Mouse (Mus musculus) liver, embryonic 14.5 days (tissue): ENCODE data around the gene Trhr2.

Experiments used
- CTCF ChIP-seq: IDR thresholded peaks from 2 replicates; pipeline ENCODE4 v1.5.1; 2016; ENCODE audit warnings: antibody characterized with exemption, low read depth, control low read depth
- EP300 ChIP-seq: IDR thresholded peaks from 2 replicates; pipeline ENCODE4 v1.6.1; 2016; ENCODE audit warnings: antibody characterized with exemption, low read depth

DNA sequence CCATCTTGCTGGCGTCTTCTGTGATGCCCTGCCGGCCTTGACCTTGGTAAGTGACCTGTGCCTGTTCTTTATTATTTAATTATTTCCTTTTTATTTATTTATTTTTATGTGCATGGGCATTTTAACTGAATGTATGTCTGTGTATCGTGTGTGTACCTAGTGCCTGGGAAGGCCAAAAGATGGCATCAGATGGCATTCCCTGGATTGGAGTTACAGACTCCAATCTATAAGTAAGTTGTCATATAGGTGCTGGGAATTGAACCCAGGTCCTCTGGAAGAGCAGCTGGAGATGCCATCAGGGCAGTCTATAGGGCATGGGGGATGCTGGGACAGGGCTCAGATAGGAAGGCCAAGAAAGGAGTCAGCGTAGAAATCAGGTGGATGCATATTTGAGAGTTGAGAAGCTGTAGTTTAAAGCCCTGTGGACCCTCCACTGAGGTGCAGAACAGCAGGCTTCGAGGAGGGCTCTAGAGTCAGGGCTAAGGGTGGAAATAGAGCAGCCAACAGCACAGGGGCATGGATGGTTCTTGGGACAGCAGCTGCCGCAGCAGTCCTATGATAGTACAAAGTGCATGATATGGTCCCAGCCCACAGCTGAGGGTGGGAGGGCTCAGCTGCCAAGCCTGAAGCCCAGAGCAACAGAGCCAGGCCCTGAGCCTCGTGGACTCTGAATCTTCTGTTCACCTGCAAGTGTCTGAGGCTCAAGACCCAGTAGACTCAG, at the start of gene Trhr2:
- no peak for TF ChIP-seq EP300
- no peak for TF ChIP-seq CTCF
